Mouse (Mus musculus): Measurements from ENCODE around the gene Rad51b.

The Rad51b gene

DNA sequence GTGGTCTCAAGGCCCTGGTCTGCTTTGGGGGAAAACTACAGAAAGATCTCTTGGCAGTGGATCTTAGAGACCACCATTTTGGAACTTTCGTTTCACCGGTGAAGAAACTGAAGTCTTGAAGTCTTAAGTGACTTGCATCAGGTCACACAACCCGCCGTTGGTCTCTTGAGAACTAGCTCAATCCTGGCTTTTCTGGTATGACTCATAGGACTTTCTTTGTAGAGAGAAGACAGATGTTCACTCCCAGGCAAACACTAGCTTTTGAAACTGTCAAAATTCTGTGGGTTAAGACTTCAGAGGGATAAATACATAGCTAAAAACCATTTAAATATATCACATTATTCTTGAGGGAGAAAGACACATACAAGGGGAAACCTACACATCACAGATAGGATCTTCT is 195.1 kb downstream of the Rad51b start:
- peak; percentile 54 for DNase-seq (ENCODE audit: low read depth)

DNA sequence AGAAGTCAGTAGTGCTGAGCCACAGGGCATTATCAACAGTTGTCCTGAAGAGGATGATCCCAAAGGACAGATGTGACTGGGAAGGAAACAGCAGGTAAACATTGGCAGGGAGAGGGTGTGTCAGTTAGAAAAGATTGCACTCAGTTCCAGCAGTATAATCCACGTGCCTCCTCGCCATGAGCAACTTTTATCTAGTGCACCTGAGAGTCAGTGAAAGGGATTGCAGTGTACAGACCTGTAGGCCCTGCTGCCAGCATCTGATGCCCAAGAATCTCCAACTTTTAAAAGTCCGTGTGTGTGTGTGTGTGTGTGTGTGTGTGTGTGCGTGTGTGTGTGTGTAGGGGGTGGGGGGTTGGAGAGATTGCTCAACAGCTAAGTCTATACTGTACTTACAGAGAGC is 195.5 kb downstream of the Rad51b start:
- DNase-seq (ENCODE audit: low read depth) = no peak

DNA sequence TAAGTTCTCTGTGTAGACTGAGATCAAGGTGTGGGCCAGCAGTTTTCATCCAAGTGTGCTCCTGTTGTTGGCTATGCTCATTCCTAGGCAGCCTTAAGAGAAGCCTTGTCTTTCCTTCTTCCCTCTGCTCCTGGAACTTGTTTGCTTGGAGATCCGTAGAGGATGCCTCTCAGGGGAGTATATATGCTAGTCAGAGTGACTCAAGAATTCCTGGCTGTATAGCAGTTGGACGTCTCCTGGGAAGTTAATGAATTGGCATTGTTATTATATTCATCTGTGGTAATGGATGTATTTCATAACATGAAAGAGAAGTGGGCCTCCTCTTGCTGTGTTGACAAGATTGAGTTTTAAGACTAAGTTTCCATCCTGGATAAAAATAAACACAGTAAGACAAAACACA is 196.4 kb downstream of the Rad51b start:
- no peak for DNase-seq (ENCODE audit: low read depth)

DNA sequence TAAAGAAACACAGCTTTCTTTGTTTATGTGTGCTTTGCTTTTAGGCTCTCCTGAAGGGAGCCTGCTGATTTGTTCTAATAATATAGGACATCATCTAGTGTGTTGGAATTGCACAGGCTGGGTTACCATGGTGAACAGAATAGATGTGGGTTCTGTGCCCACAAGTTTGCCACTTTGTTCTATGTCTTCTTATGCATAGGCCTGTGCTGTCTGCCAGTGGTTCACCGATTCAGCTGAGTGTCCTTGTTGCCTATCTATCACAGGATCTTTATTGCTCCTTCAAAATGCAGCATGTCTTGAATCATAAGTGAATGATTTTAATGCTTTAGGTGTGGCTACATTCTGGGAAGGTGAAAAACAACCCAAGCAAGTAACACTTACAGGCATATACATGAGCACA is 201.2 kb downstream of the Rad51b start:
- DNase-seq (ENCODE audit: low read depth) = no peak

DNA sequence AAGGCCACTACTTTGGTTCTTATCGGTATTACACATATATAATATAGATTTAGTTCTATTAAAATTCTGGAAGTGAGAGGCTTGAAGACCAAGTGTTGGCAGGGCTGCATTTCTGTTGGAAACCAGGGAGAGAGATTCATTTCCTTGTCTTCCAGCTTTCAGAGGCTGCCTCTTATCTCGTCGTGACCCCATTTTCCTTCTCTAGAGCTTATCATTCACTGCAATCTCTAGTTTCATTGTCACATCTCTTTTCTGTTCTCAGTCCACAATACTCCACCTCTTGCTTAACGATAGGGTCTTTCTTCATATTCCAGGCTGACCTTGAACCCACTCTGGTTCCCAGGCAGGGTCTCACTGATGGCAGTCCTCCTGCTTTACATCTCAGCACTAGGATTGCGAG is 202.7 kb downstream of the Rad51b start:
- peak; percentile 25 for DNase-seq (ENCODE audit: low read depth)

DNA sequence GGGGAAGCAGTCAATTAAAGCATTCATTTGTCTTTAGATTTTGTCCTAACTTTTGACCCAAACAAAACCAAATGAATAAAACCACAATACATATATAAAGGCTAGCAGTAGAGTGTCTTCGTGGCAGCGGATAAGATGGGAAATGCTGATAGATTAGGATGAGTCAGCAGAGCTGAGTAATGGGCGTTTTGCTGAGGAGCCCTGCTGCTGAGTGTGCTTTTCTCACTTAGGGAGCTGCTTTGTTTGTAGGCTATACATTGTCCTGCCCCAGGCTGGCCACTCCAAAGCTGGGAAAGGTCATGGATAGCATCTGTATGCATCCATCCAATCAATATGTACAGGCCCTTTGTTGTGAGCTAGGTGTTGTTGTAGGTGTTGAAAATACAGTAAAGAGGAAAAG is 204.8 kb downstream of the Rad51b start:
- DNase-seq (ENCODE audit: low read depth) = peak; percentile 83

DNA sequence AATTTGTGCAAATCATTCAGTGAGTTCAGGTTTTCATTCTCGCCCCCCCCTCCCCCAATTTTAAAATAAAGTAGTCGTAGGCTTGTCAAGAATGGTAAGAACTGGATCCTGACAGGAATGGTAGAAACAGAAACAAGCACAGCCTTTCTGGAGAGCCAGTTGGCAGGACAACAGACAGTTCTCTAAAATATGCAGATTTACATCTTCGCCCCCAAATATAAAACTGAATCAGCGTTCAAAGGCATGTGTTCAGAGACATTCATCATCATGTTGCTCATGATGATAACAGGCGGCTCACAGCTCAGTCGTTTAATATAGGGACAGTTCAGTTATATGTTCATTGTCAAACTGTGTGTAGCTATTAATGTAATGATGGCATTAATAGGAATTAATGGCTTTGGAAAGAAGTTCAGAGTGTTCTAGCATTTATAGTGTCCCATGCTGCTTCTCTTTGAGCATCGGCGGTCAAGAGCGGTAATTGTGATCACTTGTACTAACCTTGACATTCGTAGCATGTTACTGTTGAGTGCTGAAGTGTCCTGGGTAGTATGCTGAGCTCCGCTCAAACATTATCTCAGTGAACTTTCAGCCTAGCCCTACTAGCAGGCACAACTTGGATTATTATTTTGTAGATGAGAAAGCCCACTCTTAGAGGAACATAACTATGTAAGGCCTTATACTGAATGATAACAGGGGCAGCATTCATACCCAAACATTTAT is 205.9 kb downstream of the Rad51b start:
- no peak for DNase-seq (ENCODE audit: low read depth)

DNA sequence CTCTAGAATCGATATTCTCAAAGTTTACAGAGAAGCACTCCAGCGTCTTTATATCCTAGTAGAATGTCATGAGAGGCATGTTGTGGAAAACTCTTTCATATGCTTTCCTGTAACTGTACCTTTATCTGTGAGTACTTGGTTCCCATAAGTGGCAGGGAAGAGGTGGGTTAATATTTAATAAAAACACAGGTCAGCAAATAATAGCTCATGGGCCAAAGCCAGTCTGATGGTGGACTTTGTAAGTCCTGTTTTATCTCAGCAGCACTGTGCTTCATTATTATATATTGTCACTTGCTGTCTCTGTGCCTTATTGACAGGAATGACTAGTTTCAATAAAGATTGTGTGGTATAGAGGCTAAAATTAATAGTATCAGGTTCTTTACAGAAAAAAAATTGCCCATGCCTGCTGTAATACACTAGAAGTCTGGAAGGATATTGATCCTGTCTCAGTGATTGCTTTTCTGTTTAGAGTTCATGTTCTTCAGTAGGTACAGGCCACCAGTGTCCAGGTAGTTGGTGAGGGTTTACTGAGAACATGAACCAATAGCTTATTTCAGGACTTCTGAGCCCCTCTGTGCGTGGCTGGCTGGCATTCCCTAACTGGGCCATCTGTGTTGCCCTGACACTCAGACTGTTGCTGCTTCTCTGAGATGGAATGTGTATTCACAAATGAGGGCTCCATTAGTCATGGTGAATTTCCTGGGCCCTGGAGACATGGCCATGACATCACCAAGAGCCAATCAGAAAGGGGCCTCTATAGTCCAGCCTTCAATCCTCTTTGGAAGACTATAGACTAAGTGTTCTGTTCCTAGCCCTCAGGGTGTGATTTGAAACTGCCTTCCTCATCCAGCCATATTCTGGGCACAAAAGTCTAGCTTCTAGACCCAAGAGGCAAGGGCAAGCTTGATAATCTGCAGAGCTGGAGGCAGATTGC is 206.8 kb downstream of the Rad51b start:
- DNase-seq (ENCODE audit: low read depth) = no peak

DNA sequence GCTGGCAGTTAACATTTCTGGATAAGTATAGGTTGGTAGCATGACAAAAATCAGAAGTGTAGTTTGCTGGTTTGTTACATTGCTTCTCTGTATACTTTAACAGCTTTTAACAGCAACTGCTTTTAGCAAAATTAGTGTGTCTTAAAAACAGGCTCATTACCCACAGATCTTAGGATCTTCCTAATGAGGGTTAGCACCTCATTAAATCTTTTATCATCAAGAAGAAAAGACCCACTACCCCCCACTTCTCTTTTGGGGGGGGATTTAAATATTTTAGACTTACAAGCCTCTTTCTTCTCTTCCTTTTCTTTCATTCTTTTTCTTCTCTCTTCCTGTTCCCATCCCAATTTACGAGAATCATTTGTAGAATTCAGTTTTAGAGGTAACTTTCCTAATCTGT is 207.6 kb downstream of the Rad51b start:
- no peak for DNase-seq (ENCODE audit: low read depth)

DNA sequence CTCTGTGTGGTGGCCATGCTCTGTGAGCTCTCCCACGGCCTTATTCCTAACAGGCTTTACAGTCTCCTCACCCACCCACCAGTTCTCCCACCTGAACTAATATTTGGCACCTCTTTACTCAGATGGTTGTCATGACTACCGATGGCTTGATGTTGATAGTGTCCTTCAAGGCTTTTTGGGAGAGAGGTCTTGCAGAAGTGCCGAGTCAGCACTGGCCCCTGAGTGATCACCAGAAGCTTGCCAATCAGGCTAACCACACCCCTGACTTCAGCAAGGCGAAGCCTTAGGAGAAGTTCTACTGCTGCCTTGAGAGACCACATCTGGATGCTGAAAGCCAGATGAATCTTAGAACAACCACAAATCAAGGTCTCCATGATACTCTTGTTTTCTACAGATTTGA is 209.3 kb downstream of the Rad51b start:
- DNase-seq (ENCODE audit: low read depth) = peak; percentile 25

DNA sequence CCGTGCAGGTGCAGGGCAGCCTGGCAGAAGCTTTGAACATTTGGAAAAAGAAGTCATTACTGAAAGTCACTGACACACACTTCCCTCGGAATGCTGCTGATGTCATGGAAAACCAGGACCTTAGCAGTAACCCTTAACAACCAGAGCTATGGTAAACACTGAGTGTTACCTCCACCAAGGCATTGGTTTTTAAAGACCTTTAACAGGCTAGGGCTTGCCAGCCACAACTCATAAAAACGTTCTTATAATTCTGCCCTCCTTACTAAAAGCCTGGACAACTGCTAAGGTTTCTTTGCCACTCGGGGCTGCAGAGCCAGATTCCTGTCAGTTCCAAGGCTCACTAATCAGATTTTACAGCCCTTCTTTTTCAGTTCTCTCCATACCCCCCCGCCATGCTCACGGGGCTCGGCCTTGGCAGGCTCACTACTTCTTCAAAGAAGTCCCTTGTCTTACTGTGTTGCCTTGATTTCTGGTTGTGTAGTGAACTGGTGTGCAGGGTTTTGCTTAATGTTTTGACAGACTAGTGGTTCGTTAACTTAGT is 210.1 kb downstream of the Rad51b start:
- no peak for DNase-seq (ENCODE audit: low read depth)

DNA sequence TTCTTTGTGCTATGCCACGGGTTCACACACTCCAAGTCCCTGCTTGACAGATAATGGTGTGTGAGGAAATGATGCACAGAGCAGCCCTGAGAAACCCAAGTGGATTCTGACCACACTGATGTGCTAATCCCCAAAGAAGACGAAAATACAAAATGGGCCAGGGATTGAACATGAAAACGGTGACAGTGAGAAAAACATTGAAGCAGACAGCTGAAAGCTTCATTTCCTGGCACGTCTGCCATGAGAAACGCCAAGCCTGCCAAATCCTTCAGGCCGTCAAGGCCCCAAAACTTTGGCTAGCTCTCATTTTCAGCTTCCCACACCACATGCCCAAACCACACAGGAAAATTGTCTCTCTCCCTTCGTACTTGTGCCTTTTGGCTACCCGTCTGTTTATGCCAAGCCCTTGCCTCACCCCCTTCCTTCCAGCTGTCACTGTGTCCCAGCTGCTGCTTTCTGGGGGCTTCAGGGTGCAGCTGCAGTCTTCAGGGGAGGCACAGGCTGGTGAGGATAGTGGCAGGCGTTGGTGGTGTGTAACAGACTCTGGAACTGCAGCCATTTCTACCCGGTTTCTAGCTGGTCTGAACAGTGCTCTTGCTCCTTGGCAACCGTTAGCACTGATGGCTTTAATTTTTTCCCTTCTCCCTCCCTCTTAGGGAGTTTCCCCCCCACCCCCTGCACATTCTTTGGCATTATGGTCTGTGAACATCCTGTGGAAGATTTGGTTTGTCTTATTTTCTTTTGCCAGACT is 214.5 kb downstream of the Rad51b start:
- DNase-seq (ENCODE audit: low read depth) = peak; percentile 12

DNA sequence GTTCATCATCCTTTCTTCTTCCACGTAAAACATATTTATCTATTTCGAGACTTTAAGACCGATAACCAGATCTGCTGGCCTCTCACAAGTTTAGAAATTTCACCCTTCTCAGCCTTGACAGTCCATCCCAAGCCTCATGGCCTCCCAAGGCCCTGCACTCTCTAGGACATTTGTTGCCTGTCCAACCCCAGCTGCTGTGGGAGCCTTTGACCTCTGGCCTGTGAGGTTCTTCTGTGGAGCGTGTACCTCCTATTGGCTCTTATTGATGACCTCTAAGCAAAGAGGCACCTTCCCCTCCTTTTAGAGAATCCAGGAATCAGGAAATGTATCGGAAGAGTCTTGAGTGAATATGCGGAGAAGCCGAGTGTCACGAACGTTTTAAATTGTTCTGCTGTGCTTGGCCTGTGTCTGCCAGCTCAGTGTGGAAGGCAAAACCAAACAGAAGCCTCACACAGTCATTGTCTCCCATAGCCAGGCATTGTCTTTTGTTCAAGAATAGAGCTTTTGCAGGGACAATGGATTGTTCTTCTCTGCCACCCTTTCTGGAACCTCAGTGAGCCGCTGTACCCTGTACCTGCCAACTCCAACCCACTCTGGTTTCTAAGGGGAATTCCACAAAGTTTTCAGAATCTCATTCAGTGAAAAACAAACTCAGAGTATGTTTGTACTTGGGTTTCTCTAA is 215.3 kb downstream of the Rad51b start:
- no peak for DNase-seq (ENCODE audit: low read depth)

DNA sequence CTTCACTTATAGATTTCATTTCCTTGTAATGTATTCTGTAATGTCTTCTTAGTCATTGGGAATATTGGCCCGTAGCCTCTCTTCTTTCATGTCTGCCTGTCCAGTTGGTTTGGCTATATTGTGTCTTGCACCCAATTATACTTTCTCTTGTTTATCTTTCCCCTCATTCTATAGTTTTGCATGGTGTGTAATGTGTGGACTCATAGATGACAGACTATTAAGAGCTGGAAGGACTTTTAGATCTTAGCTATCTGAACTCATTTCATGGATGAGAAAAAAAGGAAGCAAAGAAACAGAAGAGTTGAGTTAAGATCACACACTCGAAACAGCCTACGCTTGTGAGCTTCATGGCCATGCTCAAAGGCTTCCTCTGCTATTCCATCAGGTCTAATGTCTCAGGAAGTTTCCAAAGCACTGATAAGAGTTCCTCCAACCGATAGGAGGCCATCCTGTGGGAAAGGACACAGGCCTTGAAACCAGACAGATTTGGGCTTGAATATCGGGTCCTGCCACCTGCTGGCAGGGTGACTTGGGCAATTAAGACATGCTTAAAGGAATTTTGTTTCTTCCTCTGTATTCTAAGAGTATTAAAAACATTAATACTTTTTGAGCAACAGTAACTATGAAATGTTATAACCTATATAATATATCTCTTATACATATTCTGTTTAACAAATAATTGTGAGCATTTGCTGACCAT is 216.1 kb downstream of the Rad51b start:
- DNase-seq (ENCODE audit: low read depth) = no peak

DNA sequence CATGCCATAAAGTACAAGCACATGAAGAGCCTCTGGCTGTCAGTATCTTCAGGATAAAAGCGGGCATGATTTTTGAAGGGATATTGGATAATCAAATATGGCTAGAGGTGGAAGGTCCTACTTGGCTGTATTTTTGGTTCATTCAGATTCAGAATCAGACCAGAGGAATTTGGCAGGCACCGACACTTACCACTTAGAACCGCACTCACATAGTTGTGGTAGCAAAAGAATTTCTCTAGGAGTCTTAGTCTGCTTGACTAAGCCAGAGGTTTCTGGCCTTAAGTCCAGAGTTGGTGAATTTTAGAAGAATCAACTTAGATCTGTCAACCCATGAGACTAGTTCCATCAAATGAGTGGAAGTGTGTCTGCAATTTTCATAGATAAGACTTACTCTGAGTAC is 217.6 kb downstream of the Rad51b start:
- DNase-seq (ENCODE audit: low read depth) = no peak

DNA sequence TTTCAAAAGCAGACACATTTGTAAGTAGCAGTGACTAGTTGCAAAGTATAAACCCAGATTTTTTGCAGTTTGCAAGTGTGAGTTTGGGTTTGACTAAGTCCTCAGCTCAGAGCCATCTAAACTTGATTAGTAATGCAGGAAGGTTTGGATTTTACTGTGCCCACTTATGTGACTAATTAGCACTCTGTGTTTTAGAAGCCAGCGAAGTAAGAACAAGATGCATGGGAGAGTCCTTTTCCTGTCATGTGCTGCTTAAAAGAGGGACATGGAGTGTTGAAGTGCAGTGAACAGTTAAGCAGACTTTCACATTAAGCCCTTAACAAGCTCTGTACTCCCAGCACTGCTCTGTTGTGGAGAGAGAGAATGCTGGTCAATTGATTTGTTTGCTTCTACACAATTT is 225.3 kb downstream of the Rad51b start:
- DNase-seq (ENCODE audit: low read depth) = no peak

DNA sequence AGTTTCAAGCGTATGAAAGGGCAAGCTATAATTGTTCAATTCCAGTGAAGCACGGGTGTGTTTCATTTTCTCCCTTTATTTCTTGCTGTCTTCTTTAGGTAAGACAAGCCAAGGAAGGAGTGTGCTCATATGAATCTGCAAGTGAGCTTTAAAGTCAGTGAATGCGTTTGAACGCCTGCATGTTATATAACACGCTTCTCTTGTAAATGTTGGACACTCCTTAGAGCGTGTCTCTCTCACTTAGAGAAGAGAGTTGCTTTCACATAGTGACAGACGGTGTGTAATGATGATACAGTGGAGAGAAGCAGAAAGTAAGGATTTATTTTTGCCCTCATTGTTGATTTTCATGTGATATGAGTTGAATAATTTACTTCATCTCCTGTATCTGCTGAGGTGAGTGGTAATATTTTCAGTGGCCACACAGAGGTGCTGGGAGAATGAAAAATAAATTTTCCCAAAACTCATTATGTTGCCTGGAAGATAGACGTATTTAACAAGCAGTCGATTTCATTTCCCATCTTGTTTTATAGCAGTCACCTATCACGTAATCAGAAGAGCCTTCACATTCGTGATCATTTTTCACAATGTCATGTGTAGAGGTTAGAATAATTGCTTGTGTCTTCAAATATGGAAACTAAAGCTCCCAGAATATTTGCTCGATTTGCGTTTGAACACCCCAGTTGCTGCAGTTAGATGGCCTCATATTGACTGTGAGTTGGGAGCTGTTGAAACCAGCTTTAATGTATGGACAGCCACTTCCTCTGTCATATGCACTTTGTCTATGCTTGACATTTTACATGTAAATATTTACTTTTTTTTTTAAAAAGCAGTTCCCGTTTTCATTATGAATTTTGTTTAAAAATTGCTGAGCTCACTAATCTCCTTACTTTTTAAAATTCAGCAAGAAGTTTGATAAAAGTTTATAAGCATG is 228.1 kb downstream of the Rad51b start:
- no peak for DNase-seq (ENCODE audit: low read depth)

DNA sequence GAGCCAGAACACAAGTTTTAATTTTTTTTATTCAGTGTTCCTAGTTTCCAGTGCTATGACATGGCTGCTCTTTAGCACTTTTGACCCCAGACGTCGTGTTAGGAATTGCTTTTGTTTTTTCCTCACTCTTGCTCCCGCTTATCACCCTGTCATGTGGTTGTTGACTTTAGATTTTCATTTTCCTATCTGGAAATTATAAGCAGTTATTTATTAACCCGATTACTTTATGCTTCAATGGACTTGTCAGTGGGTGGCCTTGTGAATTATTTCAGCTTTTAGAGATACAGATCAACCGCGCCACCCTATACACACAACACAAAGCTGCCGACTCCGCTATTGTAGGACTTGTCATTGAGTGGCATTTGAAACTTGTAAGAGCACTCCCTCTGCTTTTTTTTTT is 228.8 kb downstream of the Rad51b start:
- DNase-seq (ENCODE audit: low read depth) = no peak

DNA sequence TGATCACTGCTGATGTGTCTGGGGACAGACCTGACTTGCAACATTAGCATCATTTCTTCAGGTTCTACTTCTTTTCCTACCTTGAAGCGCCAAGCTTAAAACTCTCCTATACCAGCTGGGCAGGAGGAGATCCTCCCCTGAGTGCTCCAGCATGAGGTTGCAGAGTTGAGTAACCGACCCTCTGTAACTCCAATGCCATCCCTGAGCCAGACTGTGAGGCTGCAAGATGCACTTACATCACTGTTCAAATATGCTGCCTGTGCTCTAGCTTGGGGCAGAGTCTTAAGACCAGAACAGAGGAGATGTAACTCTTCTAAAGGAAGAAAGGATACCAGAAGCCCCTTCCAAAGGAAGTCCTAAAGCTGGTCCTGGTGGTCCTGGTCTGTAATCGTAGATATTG is 230.1 kb downstream of the Rad51b start:
- no peak for DNase-seq (ENCODE audit: low read depth)

DNA sequence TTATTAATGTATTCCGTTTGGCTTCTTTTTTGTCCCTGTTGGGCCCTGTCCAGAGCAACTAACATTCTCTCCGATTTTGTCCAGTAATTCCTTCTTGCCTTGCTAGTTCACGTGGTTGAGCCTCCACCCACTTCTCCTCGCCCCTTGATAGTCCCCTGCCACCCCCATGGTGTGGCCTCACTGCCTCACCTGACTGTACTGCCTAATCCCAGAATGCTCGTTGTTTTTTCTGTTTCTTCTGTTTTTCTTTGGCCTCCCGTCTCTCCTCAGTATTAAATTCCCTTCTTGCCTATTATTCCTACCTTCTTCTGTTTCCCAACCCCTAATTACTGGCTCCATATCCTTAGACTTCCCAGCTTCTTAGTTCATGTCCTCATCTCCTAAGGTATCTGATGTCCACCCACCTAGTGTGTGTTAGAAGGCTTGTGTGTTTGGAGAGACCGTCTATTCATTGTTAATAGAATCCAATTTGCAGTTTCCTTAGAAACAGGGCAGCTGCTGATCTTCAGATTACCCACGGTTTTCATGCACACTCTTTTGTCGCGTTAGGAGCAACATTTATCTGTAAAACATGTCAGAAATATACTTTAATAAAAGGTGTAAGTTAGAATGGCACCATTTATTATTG is 233.3 kb downstream of the Rad51b start:
- no peak for DNase-seq (ENCODE audit: low read depth)

Measured in 416B (cell line).